In genomic region chr13:42565291-42566058, GRCm38 (mm10) we compare ENCODE assay signal across 9 mouse cellular contexts.
DNase-seq lines count a peak whose midpoint lies in the region; ATAC-seq and TF ChIP-seq lines count a peak whose summit lies in the region.
"Had no signal": no experiment of that assay in that cellular context is flagged by ENCODE, and none has a peak within 500 bp of the region (broad histone marks: within the 10 kb centered on the region; RNA-seq: fewer than 3 reads in every experiment).

No protein-coding gene starts in this region.

- H3K36me3 ChIP-seq in heart, embryonic 10.5 days, result no peaks in the 10 kb centered on the region
- H3K36me3 ChIP-seq in kidney, embryonic 16.5 days (ENCODE audit: insufficient read depth, low read length), result no peaks in the 10 kb centered on the region
- no peaks in the 10 kb centered on the region for H3K36me3 ChIP-seq in lung, embryonic 14.5 days (ENCODE audit: insufficient read depth)
- H3K36me3 ChIP-seq: limb, embryonic 12.5 days had no signal

- WGBS in heart, embryonic 10.5 days, result 69% methylated on average over 26 of the region's 26 CpGs
- WGBS in kidney, embryonic 16.5 days, result 64% methylated on average over 26 of the region's 26 CpGs
- 36% methylated on average over 26 of the region's 26 CpGs for WGBS in lung, embryonic 14.5 days

- TF ChIP-seq CTCF in lung, embryonic 14.5 days (IDR thresholded peaks at IDR 0.05; ENCODE audit: low read depth), result no peak

- DNase-seq in adrenal gland, postnatal 14 days, result peak; percentile 45
- DNase-seq in adrenal gland, adult 18-20 months (ENCODE audit: low spot score in 2 of 2), result no peak
- no peak for DNase-seq in heart, embryonic 10.5 days (ENCODE audit: low spot score)
- peak; percentile 76 for DNase-seq in lung, embryonic 14.5 days
- DNase-seq in thymus, adult 18-20 months, result no peak
- DNase-seq in right cerebral cortex, postnatal 4 days, result no peak
- DNase-seq in frontal cortex, postnatal 25 days (ENCODE audit: low spot score in 2 of 2), result no peak

- H3K27me3 ChIP-seq in heart, embryonic 10.5 days (ENCODE audit: insufficient read depth, poor library complexity, severe bottlenecking), result no peaks in the 10 kb centered on the region
- no peaks in the 10 kb centered on the region for H3K27me3 ChIP-seq in kidney, embryonic 16.5 days (ENCODE audit: insufficient read depth, low read length)
- no peaks in the 10 kb centered on the region for H3K27me3 ChIP-seq in lung, embryonic 14.5 days (ENCODE audit: insufficient read depth, low read length)
- H3K27me3 ChIP-seq: limb, embryonic 12.5 days had no signal

- no peak overlapping the region for H3K4me3 ChIP-seq in heart, embryonic 10.5 days
- no peak overlapping the region for H3K4me3 ChIP-seq in kidney, embryonic 16.5 days (ENCODE audit: low read length)
- H3K4me3 ChIP-seq in lung, embryonic 14.5 days (ENCODE audit: low read depth, low read length), result no peak overlapping the region; the same call in 1 of the 2 replicates
- H3K4me3 ChIP-seq: limb, embryonic 12.5 days had no signal

- ATAC-seq in kidney, embryonic 16.5 days (ENCODE audit: low FRiP score, low TSS enrichment), result peak; percentile 65
- peak; percentile 94; the same call in 1 of the 2 replicates for ATAC-seq in lung, embryonic 14.5 days (ENCODE audit: insufficient read depth)

- peak overlapping the region; percentile 65 for H3K27ac ChIP-seq in heart, embryonic 10.5 days
- peak overlapping the region; percentile 6; the same call in 1 of the 2 replicates for H3K27ac ChIP-seq in kidney, embryonic 16.5 days (ENCODE audit: low read length)
- peak overlapping the region; percentile 59; the same call in 1 of the 2 replicates for H3K27ac ChIP-seq in lung, embryonic 14.5 days (ENCODE audit: low read depth)
- H3K27ac ChIP-seq: limb, embryonic 12.5 days had no signal

- H3K4me2 ChIP-seq in kidney, embryonic 16.5 days (replicated peaks; ENCODE audit: low read depth, low read length), result no peak overlapping the region
- peak overlapping the region; percentile 51 for H3K4me2 ChIP-seq in lung, embryonic 14.5 days
- H3K4me2 ChIP-seq: limb, embryonic 12.5 days had no signal

- H3K9ac ChIP-seq in kidney, embryonic 16.5 days (replicated peaks; ENCODE audit: low read length), result no peak overlapping the region
- H3K9ac ChIP-seq in lung, embryonic 14.5 days, result no peak overlapping the region
- H3K9ac ChIP-seq: limb, embryonic 12.5 days had no signal

- H3K9me3 ChIP-seq in heart, embryonic 10.5 days, result no peaks in the 10 kb centered on the region
- H3K9me3 ChIP-seq in kidney, embryonic 16.5 days (ENCODE audit: low read length), result no peaks in the 10 kb centered on the region
- H3K9me3 ChIP-seq in lung, embryonic 14.5 days (ENCODE audit: low read depth, low read length), result no peaks in the 10 kb centered on the region
- H3K9me3 ChIP-seq: limb, embryonic 12.5 days had no signal

- peaks cover 7% of the 10 kb centered on the region; the same call in 1 of the 2 replicates for H3K4me1 ChIP-seq in heart, embryonic 10.5 days
- no peaks in the 10 kb centered on the region for H3K4me1 ChIP-seq in kidney, embryonic 16.5 days (ENCODE audit: insufficient read depth, low read length)
- H3K4me1 ChIP-seq in lung, embryonic 14.5 days (ENCODE audit: insufficient read depth), result no peaks in the 10 kb centered on the region
- H3K4me1 ChIP-seq: limb, embryonic 12.5 days had no signal

Comparison
In these comparisons a context has a peak if more than half of its experiments do, and no peak if none do; other contexts are left out.
1. DNase-seq: peak in adrenal gland, postnatal 14 days (single experiment) and lung, embryonic 14.5 days (single experiment); none in adrenal gland, adult 18-20 months (0 of 2), heart, embryonic 10.5 days (single experiment), thymus, adult 18-20 months (0 of 2), right cerebral cortex, postnatal 4 days (single experiment) and frontal cortex, postnatal 25 days (0 of 2).
2. H3K27ac ChIP-seq: peak in every context shown above with its lines; median percentile 65 in heart, embryonic 10.5 days; 59 in lung, embryonic 14.5 days; 6 in kidney, embryonic 16.5 days.